Mouse (Mus musculus): ENCODE measurements around the gene Plekhg5. TPM values are rescaled to one million over a fixed set of nuclear protein-coding genes. Genes with fewer than 3 reads are reported as not detected.

Plekhg5 gene
- polyA plus RNA-seq, 1 experiment from 2014 or later, result 5.0 TPM

GRCm38 (mm10) chr4:152132772-152133169 is 60.5 kb downstream of the Plekhg5 start:
- Histone ChIP-seq H3K9ac (ENCODE audit: low read length) (no peak overlapping the region), H3K9me3 (replicated peaks; ENCODE audit: control insufficient read depth, low read length) (no peaks in the 10 kb centered on the region), H3K4me2 (ENCODE audit: low read length) (no peak overlapping the region), H3K36me3 (ENCODE audit: control insufficient read depth, insufficient read depth, low read length) (no peaks in the 10 kb centered on the region), H3K27me3 (replicated peaks; ENCODE audit: control insufficient read depth, insufficient read depth, low read length) (peaks cover 56% of the 10 kb centered on the region), H3K4me1 (ENCODE audit: control insufficient read depth, insufficient read depth, low read length) (peaks cover 9% of the 10 kb centered on the region; the same call in 1 of the 2 replicates), H3K27ac (ENCODE audit: low read depth, low read length) (no peak overlapping the region), H3K4me3 (ENCODE audit: low read depth, low read length) (no peak overlapping the region)
- ATAC-seq (no peak), DNase-seq (ENCODE audit: low spot score) (no peak)
- 19% methylated on average over 10 of the region's 10 CpGs for WGBS

GRCm38 (mm10) chr4:152133213-152133612 is 60.9 kb downstream of the Plekhg5 start:
- WGBS, result 63% methylated on average over 5 of the region's 5 CpGs
- Histone ChIP-seq H3K9ac (ENCODE audit: low read length) (no peak overlapping the region), H3K4me1 (ENCODE audit: control insufficient read depth, insufficient read depth, low read length) (peaks cover 9% of the 10 kb centered on the region; the same call in 1 of the 2 replicates), H3K9me3 (replicated peaks; ENCODE audit: control insufficient read depth, low read length) (no peaks in the 10 kb centered on the region), H3K27ac (ENCODE audit: low read depth, low read length) (no peak overlapping the region), H3K27me3 (replicated peaks; ENCODE audit: control insufficient read depth, insufficient read depth, low read length) (peaks cover 52% of the 10 kb centered on the region), H3K36me3 (ENCODE audit: control insufficient read depth, insufficient read depth, low read length) (no peaks in the 10 kb centered on the region), H3K4me2 (ENCODE audit: low read length) (no peak overlapping the region), H3K4me3 (ENCODE audit: low read depth, low read length) (no peak overlapping the region)
- DNase-seq (ENCODE audit: low spot score) (no peak), ATAC-seq (no peak)

- no peak for DNase-seq (ENCODE audit: low spot score)
- no peak for ATAC-seq
- no peak overlapping the region for H3K9ac ChIP-seq (ENCODE audit: low read length)
- no peak overlapping the region for H3K27ac ChIP-seq (ENCODE audit: low read depth, low read length)
- no peak overlapping the region for H3K4me3 ChIP-seq (ENCODE audit: low read depth, low read length)
- peaks cover 11% of the 10 kb centered on the region for H3K4me1 ChIP-seq (ENCODE audit: control insufficient read depth, insufficient read depth, low read length)
- peaks cover 44% of the 10 kb centered on the region for H3K27me3 ChIP-seq (replicated peaks; ENCODE audit: control insufficient read depth, insufficient read depth, low read length)
- H3K9me3 ChIP-seq (replicated peaks; ENCODE audit: control insufficient read depth, low read length), result no peaks in the 10 kb centered on the region
- H3K4me2 ChIP-seq (ENCODE audit: low read length), result no peak overlapping the region
- H3K36me3 ChIP-seq (ENCODE audit: control insufficient read depth, insufficient read depth, low read length), result no peaks in the 10 kb centered on the region
These were observed 62.2 kb downstream of the Plekhg5 start for GRCm38 (mm10) chr4:152134507-152134906.

- H3K27me3 ChIP-seq (replicated peaks; ENCODE audit: control insufficient read depth, insufficient read depth, low read length), result peaks cover 40% of the 10 kb centered on the region
- no peaks in the 10 kb centered on the region for H3K9me3 ChIP-seq (replicated peaks; ENCODE audit: control insufficient read depth, low read length)
- no peaks in the 10 kb centered on the region for H3K36me3 ChIP-seq (ENCODE audit: control insufficient read depth, insufficient read depth, low read length)
- DNase-seq (ENCODE audit: low spot score) (no peak), ATAC-seq (no peak)
- 86% methylated on average over 12 of the region's 12 CpGs for WGBS
- H3K4me1 ChIP-seq (ENCODE audit: control insufficient read depth, insufficient read depth, low read length), result peaks cover 11% of the 10 kb centered on the region
- no peak overlapping the region for H3K27ac ChIP-seq (ENCODE audit: low read depth, low read length)
- no peak overlapping the region for H3K9ac ChIP-seq (ENCODE audit: low read length)
- H3K4me3 ChIP-seq (ENCODE audit: low read depth, low read length), result no peak overlapping the region
- no peak overlapping the region for H3K4me2 ChIP-seq (ENCODE audit: low read length)
These were observed 63.1 kb downstream of the Plekhg5 start for GRCm38 (mm10) chr4:152135363-152135762.

GRCm38 (mm10) chr4:152136112-152136875 is 64.0 kb downstream of the Plekhg5 start:
- H3K9me3 ChIP-seq (replicated peaks; ENCODE audit: control insufficient read depth, low read length), result no peaks in the 10 kb centered on the region
- no peak overlapping the region for H3K4me3 ChIP-seq (ENCODE audit: low read depth, low read length)
- H3K4me1 ChIP-seq (ENCODE audit: control insufficient read depth, insufficient read depth, low read length), result peaks cover 2% of the 10 kb centered on the region
- peaks cover 31% of the 10 kb centered on the region for H3K27me3 ChIP-seq (replicated peaks; ENCODE audit: control insufficient read depth, insufficient read depth, low read length)
- H3K27ac ChIP-seq (ENCODE audit: low read depth, low read length), result no peak overlapping the region
- 25% methylated on average over 6 of the region's 6 CpGs for WGBS
- DNase-seq (ENCODE audit: low spot score), result no peak
- H3K9ac ChIP-seq (ENCODE audit: low read length), result no peak overlapping the region
- H3K4me2 ChIP-seq (ENCODE audit: low read length), result no peak overlapping the region
- H3K36me3 ChIP-seq (ENCODE audit: control insufficient read depth, insufficient read depth, low read length), result no peaks in the 10 kb centered on the region
- no peak for ATAC-seq

GRCm38 (mm10) chr4:152136876-152137250 is 64.6 kb downstream of the Plekhg5 start:
- no peak for ATAC-seq
- WGBS, result 88% methylated on average over 2 of the region's 2 CpGs
- H3K27me3 ChIP-seq (replicated peaks; ENCODE audit: control insufficient read depth, insufficient read depth, low read length), result peaks cover 26% of the 10 kb centered on the region

GRCm38 (mm10) chr4:152138497-152139260 is 66.4 kb downstream of the Plekhg5 start:
- H3K9ac ChIP-seq (ENCODE audit: low read length), result no peak overlapping the region
- H3K4me1 ChIP-seq (ENCODE audit: control insufficient read depth, insufficient read depth, low read length), result peaks cover 2% of the 10 kb centered on the region; the same call in 1 of the 2 replicates
- WGBS, result 3% methylated on average over 47 of the region's 51 CpGs
- ATAC-seq, result peak; percentile 75
- H3K27me3 ChIP-seq (replicated peaks; ENCODE audit: control insufficient read depth, insufficient read depth, low read length), result peaks cover 10% of the 10 kb centered on the region
- peak; percentile 64 for DNase-seq (ENCODE audit: low spot score)
- H3K27ac ChIP-seq (ENCODE audit: low read depth, low read length), result no peak overlapping the region
- peak overlapping the region; percentile 29 for H3K4me3 ChIP-seq (ENCODE audit: low read depth, low read length)
- no peaks in the 10 kb centered on the region for H3K36me3 ChIP-seq (ENCODE audit: control insufficient read depth, insufficient read depth, low read length)
- no peaks in the 10 kb centered on the region for H3K9me3 ChIP-seq (replicated peaks; ENCODE audit: control insufficient read depth, low read length)
- peak overlapping the region; percentile 46 for H3K4me2 ChIP-seq (ENCODE audit: low read length)

More at GRCm38 (mm10) chr4:152136876-152137250, 64.6 kb downstream of the Plekhg5 start:
- Histone ChIP-seq H3K36me3 (ENCODE audit: control insufficient read depth, insufficient read depth, low read length) (no peaks in the 10 kb centered on the region), H3K4me2 (ENCODE audit: low read length) (no peak overlapping the region), H3K9me3 (replicated peaks; ENCODE audit: control insufficient read depth, low read length) (no peaks in the 10 kb centered on the region), H3K4me1 (ENCODE audit: control insufficient read depth, insufficient read depth, low read length) (peaks cover 2% of the 10 kb centered on the region; the same call in 1 of the 2 replicates), H3K27ac (ENCODE audit: low read depth, low read length) (no peak overlapping the region), H3K9ac (ENCODE audit: low read length) (no peak overlapping the region), H3K4me3 (ENCODE audit: low read depth, low read length) (no peak overlapping the region)
- DNase-seq (ENCODE audit: low spot score), result no peak

- no peak overlapping the region for H3K4me2 ChIP-seq (ENCODE audit: low read length)
- peaks cover 10% of the 10 kb centered on the region for H3K27me3 ChIP-seq (replicated peaks; ENCODE audit: control insufficient read depth, insufficient read depth, low read length)
- H3K27ac ChIP-seq (ENCODE audit: low read depth, low read length), result no peak overlapping the region
- no peaks in the 10 kb centered on the region for H3K36me3 ChIP-seq (ENCODE audit: control insufficient read depth, insufficient read depth, low read length)
- H3K9ac ChIP-seq (ENCODE audit: low read length), result no peak overlapping the region
- ATAC-seq (no peak), DNase-seq (ENCODE audit: low spot score) (no peak)
- 32% methylated on average over 6 of the region's 6 CpGs for WGBS
- no peaks in the 10 kb centered on the region for H3K9me3 ChIP-seq (replicated peaks; ENCODE audit: control insufficient read depth, low read length)
- H3K4me1 ChIP-seq (ENCODE audit: control insufficient read depth, insufficient read depth, low read length), result peaks cover 2% of the 10 kb centered on the region; the same call in 1 of the 2 replicates
- no peak overlapping the region for H3K4me3 ChIP-seq (ENCODE audit: low read depth, low read length)
These were observed 68.1 kb downstream of the Plekhg5 start for GRCm38 (mm10) chr4:152140441-152140840.
